Mouse (Mus musculus): ENCODE results near the gene Tns1.

DNA sequence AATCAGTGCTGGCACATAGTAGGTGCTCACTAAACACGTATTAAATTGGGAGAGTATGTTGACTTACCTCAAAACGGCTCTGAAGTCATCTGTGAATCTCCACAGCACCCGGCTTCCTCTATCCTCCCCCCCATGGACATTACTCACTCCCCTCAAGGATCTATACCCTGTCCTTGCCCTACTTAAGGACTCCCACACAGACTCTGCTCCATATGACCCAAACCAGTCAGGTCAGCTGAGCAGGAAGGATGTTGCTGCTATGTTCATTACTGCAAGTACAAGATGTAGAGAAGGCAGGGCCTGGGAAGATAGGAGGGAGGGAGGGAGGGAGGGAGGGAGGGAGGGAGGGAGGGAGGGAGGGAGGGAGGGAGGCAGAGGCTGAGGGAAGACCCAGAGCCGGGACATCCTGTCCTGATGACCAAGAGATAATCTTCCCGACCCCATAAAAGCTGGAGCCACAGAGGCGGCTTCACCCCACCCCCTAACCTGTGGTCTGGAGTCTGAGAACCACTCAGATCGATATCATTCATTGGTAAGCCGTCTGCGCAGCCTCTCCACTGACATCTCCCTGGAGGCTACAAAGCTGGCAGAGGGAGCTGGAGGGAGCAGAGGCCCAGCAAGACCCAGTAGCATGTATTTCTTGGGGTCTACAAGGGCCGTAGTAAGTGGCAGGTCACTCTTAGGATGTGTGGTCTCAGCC is 219.0 kb downstream of the Tns1 start:
- TF ChIP-seq CTCF (IDR thresholded peaks at IDR 0.05; ENCODE audit: low read depth, low read length) (no peak), POLR2A (IDR thresholded peaks at IDR 0.05; ENCODE audit: extremely low read depth, insufficient read depth, low read length) (no peak)

Data from liver, adult 2 months (tissue).